Mouse (Mus musculus) kidney, embryonic 15.5 days (tissue): Measurements from ENCODE around the gene Tomm20. TPM values are rescaled to one million over a fixed set of nuclear protein-coding genes. Genes with fewer than 3 reads are reported as not detected.
"Not testable (repeated sequence)": the region's sequence is repeated elsewhere in the genome, so short reads cannot be mapped to it uniquely, and the experiment has no call there.

Experiments
- ATAC-seq: fragments of 200-750 bp; cut with Nextera tagmentation; replicated peaks from 2 replicates; pipeline ENCODE4 v1.8.0; 2017; ENCODE audit warnings: moderate TSS enrichment; ENCODE audit not compliant: low FRiP score
- H3K27ac ChIP-seq: fragments of 300-500 bp; sonication (generic); 2 replicates; pipeline ENCODE4 v1.5.1; 2015; ENCODE audit warnings: mild to moderate bottlenecking, inconsistent platforms
- H3K27me3 ChIP-seq: fragments of 300-500 bp; sonication (generic); 2 replicates; pipeline ENCODE4 v1.6.1; 2015; ENCODE audit warnings: inconsistent platforms
- H3K36me3 ChIP-seq: fragments of 300-500 bp; sonication (generic); 2 replicates; pipeline ENCODE4 v1.6.1; 2015; ENCODE audit warnings: inconsistent platforms
- H3K4me1 ChIP-seq: fragments of 300-500 bp; sonication (generic); 2 replicates; pipeline ENCODE4 v1.6.1; 2015; ENCODE audit warnings: inconsistent platforms
- H3K4me2 ChIP-seq: fragments of 300-500 bp; sonication (generic); 2 replicates; pipeline ENCODE4 v1.6.1; 2015; ENCODE audit warnings: moderate library complexity, mild to moderate bottlenecking, inconsistent platforms
- H3K4me3 ChIP-seq: fragments of 300-500 bp; sonication (generic); replicated peaks from 2 replicates; pipeline ENCODE4 v1.5.1; 2015; ENCODE audit warnings: mild to moderate bottlenecking, inconsistent platforms
- H3K9ac ChIP-seq: fragments of 300-500 bp; sonication (generic); 2 replicates; pipeline ENCODE4 v1.6.1; 2015; ENCODE audit warnings: mild to moderate bottlenecking, inconsistent platforms
- H3K9me3 ChIP-seq: fragments of 300-500 bp; sonication (generic); replicated peaks from 2 replicates; pipeline ENCODE4 v1.6.1; 2016; ENCODE audit warnings: inconsistent platforms
- WGBS: fragments of 180-500 bp; shearing (Covaris S2); methylation state at CpG from one replicate; pipeline ENCODE4 v1.1.7; 2015; ENCODE audit warnings: mixed read lengths; 5-methylcytosine and 5-hydroxymethylcytosine counted together
- polyA plus RNA-seq: library from polyadenylated mRNA; unstranded; fragments of >200 nt; fragmentation: Nextera tagmentation; extraction: Ambion mirVana; gene quantifications from 2 replicates; pipeline ENCODE4 v1.2.1, GENCODE M21; 2015

Tomm20 gene
- polyA plus RNA-seq, 1 experiment from 2014 or later, result 244 TPM

DNA sequence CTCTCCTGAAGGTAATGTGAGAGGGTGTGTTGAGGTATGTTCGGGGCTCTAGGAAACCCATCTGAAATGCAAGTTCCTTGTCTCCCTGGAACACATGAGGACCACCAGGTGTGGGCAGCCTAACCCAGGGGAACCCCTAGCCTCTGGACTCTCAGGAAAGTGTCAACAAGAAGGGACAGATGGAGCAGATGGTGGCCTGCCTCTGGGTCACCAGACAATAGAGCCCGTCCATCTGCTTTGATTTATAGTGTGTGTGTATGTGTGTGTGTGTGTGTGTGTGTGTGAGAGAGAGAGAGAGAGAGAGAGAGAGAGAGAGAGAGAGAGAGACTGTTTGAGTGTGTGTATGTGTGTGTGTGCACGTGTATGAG is 58.0 kb downstream of the Tomm20 start:
- no peak overlapping the region for H3K4me2 ChIP-seq
- peak overlapping the region; percentile 92 for H3K27ac ChIP-seq
- H3K4me1 ChIP-seq, result peaks cover 36% of the 10 kb centered on the region
- H3K9me3 ChIP-seq, result no peaks in the 10 kb centered on the region
- no peaks in the 10 kb centered on the region for H3K36me3 ChIP-seq
- WGBS, result 63% methylated on average over 3 of the region's 3 CpGs
- ATAC-seq, result no peak
- no peak overlapping the region for H3K9ac ChIP-seq
- H3K4me3 ChIP-seq, result no peak overlapping the region
- no peaks in the 10 kb centered on the region for H3K27me3 ChIP-seq

DNA sequence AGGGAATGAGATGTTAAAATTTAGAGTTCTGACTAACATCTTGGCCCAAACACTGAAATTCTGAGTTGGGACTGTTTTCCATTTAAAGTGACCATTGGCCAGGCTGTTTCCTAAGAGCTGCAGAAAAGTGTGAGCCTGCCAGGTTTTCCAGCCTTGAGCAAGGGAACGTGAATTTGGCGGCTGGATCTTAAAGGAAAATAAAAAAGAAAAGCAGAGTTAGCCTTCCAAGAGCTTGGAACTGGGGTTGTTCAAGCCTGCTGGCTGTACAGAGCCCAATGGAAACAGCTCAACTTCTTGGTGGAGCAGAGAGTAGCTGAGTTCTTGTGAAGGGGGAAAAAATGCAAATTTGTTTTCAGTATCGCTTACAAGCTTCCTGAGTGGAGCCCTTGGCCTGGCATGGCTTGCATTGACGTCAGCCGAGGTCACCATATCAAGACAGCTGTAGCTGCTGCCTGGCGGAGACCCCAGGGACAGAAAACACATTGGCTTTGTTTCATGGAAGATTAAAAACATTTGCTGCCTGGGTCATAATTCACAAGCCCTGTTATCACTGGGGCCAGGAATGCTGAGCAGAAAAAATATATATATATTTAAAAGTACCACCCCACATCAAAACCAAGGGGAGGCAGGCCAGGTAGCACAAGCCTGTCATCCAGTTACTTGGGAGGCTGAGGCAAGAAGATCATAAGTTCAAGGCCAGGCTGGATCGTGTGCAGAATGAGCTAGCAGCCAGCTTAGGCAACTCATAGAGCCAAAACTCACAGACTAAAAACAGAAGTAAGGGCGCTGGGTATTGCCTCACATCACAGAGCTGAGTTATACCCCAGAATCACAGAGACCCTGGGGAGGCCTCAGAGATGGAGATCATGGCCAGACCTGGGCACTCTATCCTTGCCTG is 58.7 kb downstream of the Tomm20 start:
- no peaks in the 10 kb centered on the region for H3K27me3 ChIP-seq
- WGBS, result 52% methylated on average over 8 of the region's 8 CpGs
- ATAC-seq, result no peak
- peak overlapping the region; percentile 92 for H3K27ac ChIP-seq
- H3K36me3 ChIP-seq, result no peaks in the 10 kb centered on the region
- peaks cover 36% of the 10 kb centered on the region for H3K4me1 ChIP-seq
- H3K9ac ChIP-seq, result no peak overlapping the region
- no peak overlapping the region for H3K4me2 ChIP-seq
- no peak overlapping the region for H3K4me3 ChIP-seq
- H3K9me3 ChIP-seq, result no peaks in the 10 kb centered on the region

DNA sequence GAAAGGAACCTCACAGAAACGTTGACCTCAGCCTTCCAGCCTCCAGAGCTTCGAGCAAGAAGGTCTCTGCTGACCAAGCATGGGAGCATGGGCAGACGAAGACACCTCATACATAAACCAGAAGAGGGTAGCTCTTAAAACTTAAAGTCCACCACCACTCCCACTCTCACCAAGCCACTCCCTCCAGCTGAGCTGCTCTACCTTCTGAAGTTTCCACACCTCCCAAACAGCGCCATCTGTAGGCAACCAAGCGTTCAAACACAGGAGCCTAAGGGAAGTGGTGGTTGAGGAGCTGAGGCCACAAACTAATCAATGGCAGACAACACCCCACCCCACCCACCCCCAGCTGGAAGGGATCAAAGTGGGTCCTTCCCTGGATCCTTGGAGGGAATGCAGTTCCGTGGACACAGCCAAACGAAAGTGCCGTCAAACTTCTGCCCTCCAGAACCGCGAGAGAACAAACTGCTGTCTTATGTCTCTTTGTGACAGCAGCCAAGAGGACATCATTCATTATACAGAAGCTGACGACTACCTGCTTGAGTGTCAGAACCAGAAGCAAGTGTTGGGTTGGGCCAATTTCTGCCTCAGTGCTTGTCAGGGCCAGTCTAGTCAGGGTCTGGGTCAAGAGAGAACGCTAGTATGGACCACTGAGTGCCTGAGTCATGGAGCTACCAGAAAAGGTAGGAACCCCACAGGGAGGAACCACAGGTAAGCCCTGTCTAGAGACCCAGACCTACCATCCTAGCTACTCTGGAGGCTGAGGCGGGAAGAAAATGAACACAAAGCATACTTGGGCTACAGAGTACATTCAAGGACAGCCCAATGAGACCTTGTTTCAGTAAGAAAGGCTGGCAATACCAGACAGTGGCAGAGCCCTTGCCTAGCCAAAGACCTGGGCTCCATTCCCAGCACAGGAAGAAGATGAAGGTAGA is 59.8 kb downstream of the Tomm20 start:
- Histone ChIP-seq H3K9ac (no peak overlapping the region), H3K4me2 (no peak overlapping the region), H3K9me3 (no peaks in the 10 kb centered on the region), H3K4me1 (peaks cover 41% of the 10 kb centered on the region), H3K27ac (peak overlapping the region; percentile 92), H3K36me3 (no peaks in the 10 kb centered on the region), H3K27me3 (no peaks in the 10 kb centered on the region), H3K4me3 (no peak overlapping the region)
- 59% methylated on average over 13 of the region's 13 CpGs for WGBS
- no peak for ATAC-seq

DNA sequence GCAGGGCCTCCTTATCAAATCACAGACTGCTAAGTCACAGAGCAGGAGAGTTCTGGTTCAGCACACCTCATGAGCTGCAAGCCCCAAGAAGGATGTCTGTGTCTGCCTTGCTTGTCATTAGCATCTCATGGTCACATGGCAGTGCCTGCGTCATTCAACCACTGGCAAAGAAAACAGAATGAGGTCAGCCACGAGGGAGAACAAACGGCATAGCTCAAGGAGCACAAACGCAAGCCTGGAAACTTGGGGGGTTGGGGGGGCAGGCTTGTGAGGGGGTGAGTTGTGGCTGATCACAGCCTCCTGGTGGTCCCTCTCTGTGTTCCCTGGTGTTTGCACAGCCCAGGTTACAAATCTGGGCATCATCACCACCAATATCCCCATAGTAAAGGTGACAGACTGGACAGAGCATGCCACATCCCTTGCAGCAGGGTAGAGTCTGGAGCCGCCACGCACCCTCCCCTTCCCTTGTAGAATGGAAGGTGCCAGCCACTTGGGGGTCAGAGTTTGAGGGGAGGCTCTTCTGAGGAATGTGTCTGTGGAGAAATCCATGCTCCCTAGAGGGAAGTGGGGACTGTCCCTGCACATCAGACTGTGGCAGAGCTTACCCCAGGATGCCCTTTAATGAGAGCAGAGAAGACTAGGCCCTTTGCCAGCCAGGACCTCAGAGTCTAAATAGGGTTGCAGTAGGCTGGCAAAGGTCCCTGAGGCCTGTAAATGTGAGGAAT is 61.3 kb downstream of the Tomm20 start:
- no peaks in the 10 kb centered on the region for H3K27me3 ChIP-seq
- WGBS, result 35% methylated on average over 6 of the region's 6 CpGs
- H3K9me3 ChIP-seq, result no peaks in the 10 kb centered on the region
- H3K27ac ChIP-seq, result peak overlapping the region; percentile 19
- H3K4me1 ChIP-seq, result peaks cover 41% of the 10 kb centered on the region
- no peak overlapping the region for H3K4me2 ChIP-seq
- no peaks in the 10 kb centered on the region for H3K36me3 ChIP-seq
- no peak overlapping the region for H3K9ac ChIP-seq
- no peak overlapping the region for H3K4me3 ChIP-seq
- ATAC-seq, result peak; percentile 40; the same call in 1 of the 2 replicates

DNA sequence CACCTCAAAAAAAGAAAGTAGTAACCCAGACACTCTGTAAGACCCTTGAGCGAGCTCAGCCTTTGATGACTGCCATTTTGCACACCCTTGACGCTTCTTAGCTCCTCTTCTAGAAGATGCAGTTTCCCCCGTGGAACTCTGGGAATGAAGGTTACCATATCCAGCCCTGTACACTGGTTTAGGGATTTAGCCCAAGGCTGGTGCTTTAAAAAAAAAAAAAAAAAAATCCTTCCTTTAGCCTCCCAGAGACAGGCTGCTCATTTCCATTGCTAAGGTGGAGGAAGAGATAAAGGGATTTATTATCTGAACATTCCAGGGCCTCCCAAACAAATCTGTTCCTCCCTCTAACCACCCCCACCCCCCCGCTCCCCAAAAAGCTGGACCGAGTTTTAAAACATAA is 61.9 kb downstream of the Tomm20 start:
- no peak for ATAC-seq
- H3K9ac ChIP-seq, result no peak overlapping the region
- H3K4me2 ChIP-seq, result no peak overlapping the region
- no peaks in the 10 kb centered on the region for H3K27me3 ChIP-seq
- H3K9me3 ChIP-seq, result no peaks in the 10 kb centered on the region
- H3K4me1 ChIP-seq, result peaks cover 41% of the 10 kb centered on the region
- H3K27ac ChIP-seq, result peak overlapping the region; percentile 11; the same call in 1 of the 2 replicates
- H3K4me3 ChIP-seq, result no peak overlapping the region
- 66% methylated on average over 5 of the region's 5 CpGs for WGBS
- no peaks in the 10 kb centered on the region for H3K36me3 ChIP-seq

DNA sequence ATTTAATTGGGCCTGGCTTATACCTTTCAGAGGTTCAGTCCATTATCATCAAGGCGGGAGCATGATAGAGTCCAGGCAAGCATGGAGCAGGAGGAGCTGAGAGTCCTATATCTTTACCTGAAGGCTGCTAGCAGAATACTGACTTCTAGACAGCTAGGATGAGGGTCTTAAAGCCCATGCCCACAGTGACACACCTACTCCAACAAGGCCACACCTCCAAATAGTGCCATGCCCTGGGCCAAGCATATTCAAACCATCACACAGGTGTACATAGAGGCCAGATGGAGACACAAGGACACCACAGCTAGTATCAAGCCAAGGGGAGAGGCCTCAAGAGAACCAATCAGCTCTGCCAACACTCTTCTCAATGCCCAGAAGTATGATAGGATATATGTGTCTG is 63.1 kb downstream of the Tomm20 start:
- not testable (repeated sequence) for H3K27me3 ChIP-seq, H3K4me2 ChIP-seq, ATAC-seq, H3K4me3 ChIP-seq, H3K9me3 ChIP-seq, H3K9ac ChIP-seq, H3K36me3 ChIP-seq, H3K27ac ChIP-seq
- WGBS, result 96% methylated on average over 1 of the region's 1 CpGs
- peaks cover 39% of the 10 kb centered on the region for H3K4me1 ChIP-seq

DNA sequence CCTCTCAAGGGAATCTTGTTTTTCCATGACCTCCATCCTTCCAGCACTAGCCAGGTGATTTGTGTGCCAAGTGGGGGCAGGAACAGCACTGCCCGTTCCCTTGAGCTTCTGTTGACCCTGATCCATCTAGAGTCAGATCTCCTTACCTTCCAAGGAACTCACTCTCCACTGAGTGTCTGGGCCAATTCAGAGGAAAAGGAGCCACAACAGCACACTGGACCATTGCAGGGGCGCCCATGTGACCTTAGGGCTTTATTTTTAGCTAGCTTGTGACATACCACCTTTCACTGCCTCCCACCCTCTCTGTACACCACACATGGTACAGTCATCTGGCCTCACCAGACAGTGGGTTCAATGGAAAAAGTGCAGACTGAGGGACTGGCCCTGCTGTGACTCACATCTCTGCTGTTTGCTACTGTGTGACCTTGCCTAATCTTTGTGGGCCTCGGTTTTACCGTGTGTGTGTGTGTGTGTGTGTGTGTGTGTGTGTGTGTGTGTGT is 64.0 kb downstream of the Tomm20 start:
- Histone ChIP-seq H3K4me3 (no peak overlapping the region), H3K36me3 (no peaks in the 10 kb centered on the region), H3K4me1 (peaks cover 35% of the 10 kb centered on the region), H3K9me3 (no peaks in the 10 kb centered on the region), H3K27ac (no peak overlapping the region), H3K4me2 (no peak overlapping the region), H3K9ac (no peak overlapping the region), H3K27me3 (no peaks in the 10 kb centered on the region)
- ATAC-seq, result no peak
- WGBS, result 66% methylated on average over 4 of the region's 4 CpGs

Other genes with a start within 250 kb of the Tomm20 start
- 23.5 and 26.0 TPM in 2 replicates for gene Rbm34, start 25.2 kb upstream of the Tomm20 start, polyA plus RNA-seq
- gene Pard3, start 118.0 kb upstream of the Tomm20 start, polyA plus RNA-seq, result 27.0 and 27.5 TPM in 2 replicates